Mouse (Mus musculus): ENCODE measurements around the gene Serpinb6e.

Gene Serpinb6e

GRCm38 (mm10) chr13:33843308-33843707 lies at the start of gene Serpinb6e:
Serpinb6e (minus strand) TSS chr13:33843408.
- in situ Hi-C loops (cut with MboI; ENCODE audit: unreplicated experiment in 2 of 2) = no loop called here

- in situ Hi-C loops (cut with MboI; ENCODE audit: unreplicated experiment in 2 of 2) = no loop called here
Observed at GRCm38 (mm10) chr13:33830751-33831150, 12.5 kb downstream of the Serpinb6e start.

GRCm38 (mm10) chr13:33823421-33823820 lies 19.8 kb downstream of the Serpinb6e start:
- in situ Hi-C loops (cut with MboI; ENCODE audit: unreplicated experiment in 2 of 2) = no loop called here

GRCm38 (mm10) chr13:33821490-33822143 lies 21.6 kb downstream of the Serpinb6e start:
- in situ Hi-C loops (cut with MboI; ENCODE audit: unreplicated experiment in 2 of 2) = no loop called here
